Mouse (Mus musculus) frontal cortex, postnatal 14 days (tissue): ENCODE results near the gene Apobec3.

Experiments
- DNase-seq, 2 experiments: peaks; one replicate each; pipeline ENCODE4 v3.0.0; 2022; ENCODE audit warnings: low spot score in 2 of 2

The Apobec3 gene

GRCm38 (mm10) chr15:79951226-79951625 lies 59.8 kb downstream of the Apobec3 start:
- DNase-seq, result no peak

- DNase-seq, result no peak
These were observed 60.5 kb downstream of the Apobec3 start for GRCm38 (mm10) chr15:79951730-79952503.

- DNase-seq, result no peak
These were observed 61.2 kb downstream of the Apobec3 start for GRCm38 (mm10) chr15:79952504-79953231.

GRCm38 (mm10) chr15:79953470-79953869 lies 62.0 kb downstream of the Apobec3 start:
- no peak for DNase-seq

GRCm38 (mm10) chr15:79956559-79956958 lies 65.1 kb downstream of the Apobec3 start:
- DNase-seq, result no peak

GRCm38 (mm10) chr15:79958418-79958817 lies 67.0 kb downstream of the Apobec3 start:
- no peak for DNase-seq

GRCm38 (mm10) chr15:79961366-79961921 lies 70.0 kb downstream of the Apobec3 start:
- no peak for DNase-seq

- DNase-seq, result no peak
These were observed 71.2 kb downstream of the Apobec3 start for GRCm38 (mm10) chr15:79962661-79963060.

- no peak for DNase-seq
These were observed 72.9 kb downstream of the Apobec3 start for GRCm38 (mm10) chr15:79964376-79964775.
